Mouse (Mus musculus): ENCODE results near the gene Pdzd3. TPM values are rescaled to one million over a fixed set of nuclear protein-coding genes. Genes with fewer than 3 reads are reported as not detected.

The Pdzd3 gene
- total RNA-seq, 1 experiment from 2014 or later = 1.0 TPM

- no peak for ATAC-seq (ENCODE audit: extremely low read depth, insufficient number of reproducible peaks, low FRiP score, poor library complexity, severe bottlenecking)
Observed at GRCm38 (mm10) chr9:44255136-44255521, 3.9 kb upstream of the Pdzd3 start.

- ATAC-seq (ENCODE audit: extremely low read depth, insufficient number of reproducible peaks, low FRiP score, poor library complexity, severe bottlenecking) = no peak
Observed at GRCm38 (mm10) chr9:44254508-44255135, 3.4 kb upstream of the Pdzd3 start.

GRCm38 (mm10) chr9:44253441-44253840 is 2.2 kb upstream of the Pdzd3 start:
- no peak for ATAC-seq (ENCODE audit: extremely low read depth, insufficient number of reproducible peaks, low FRiP score, poor library complexity, severe bottlenecking)

GRCm38 (mm10) chr9:44250445-44250844 is 826 bp downstream of the Pdzd3 start:
- ATAC-seq (ENCODE audit: extremely low read depth, insufficient number of reproducible peaks, low FRiP score, poor library complexity, severe bottlenecking) = no peak

- ATAC-seq (ENCODE audit: extremely low read depth, insufficient number of reproducible peaks, low FRiP score, poor library complexity, severe bottlenecking) = peak; percentile 67; the same call in 1 of the 2 replicates
Observed at GRCm38 (mm10) chr9:44249181-44250146, 1.8 kb downstream of the Pdzd3 start.

GRCm38 (mm10) chr9:44247907-44248306 is 3.4 kb downstream of the Pdzd3 start:
- no peak for ATAC-seq (ENCODE audit: extremely low read depth, insufficient number of reproducible peaks, low FRiP score, poor library complexity, severe bottlenecking)

- no peak for ATAC-seq (ENCODE audit: extremely low read depth, insufficient number of reproducible peaks, low FRiP score, poor library complexity, severe bottlenecking)
Observed at GRCm38 (mm10) chr9:44243621-44244020, 7.7 kb downstream of the Pdzd3 start.

GRCm38 (mm10) chr9:44241418-44241817 is 9.9 kb downstream of the Pdzd3 start:
- ATAC-seq (ENCODE audit: extremely low read depth, insufficient number of reproducible peaks, low FRiP score, poor library complexity, severe bottlenecking) = no peak

- ATAC-seq (ENCODE audit: extremely low read depth, insufficient number of reproducible peaks, low FRiP score, poor library complexity, severe bottlenecking) = no peak
Observed at GRCm38 (mm10) chr9:44240911-44241310, 10.4 kb downstream of the Pdzd3 start.

GRCm38 (mm10) chr9:44240399-44240798 is 10.9 kb downstream of the Pdzd3 start, which contains the start of gene Ccdc153:
TSS of gene Ccdc153 (plus strand) at chr9:44240676.
- no peak for ATAC-seq (ENCODE audit: extremely low read depth, insufficient number of reproducible peaks, low FRiP score, poor library complexity, severe bottlenecking)

GRCm38 (mm10) chr9:44239447-44239846 is 11.8 kb downstream of the Pdzd3 start:
- ATAC-seq (ENCODE audit: extremely low read depth, insufficient number of reproducible peaks, low FRiP score, poor library complexity, severe bottlenecking) = peak; percentile 43; the same call in 1 of the 2 replicates

- ATAC-seq (ENCODE audit: extremely low read depth, insufficient number of reproducible peaks, low FRiP score, poor library complexity, severe bottlenecking) = no peak
Observed at GRCm38 (mm10) chr9:44238501-44239190, 12.6 kb downstream of the Pdzd3 start.

- no peak for ATAC-seq (ENCODE audit: extremely low read depth, insufficient number of reproducible peaks, low FRiP score, poor library complexity, severe bottlenecking)
Observed at GRCm38 (mm10) chr9:44237128-44237527, 14.1 kb downstream of the Pdzd3 start.

GRCm38 (mm10) chr9:44236601-44237000 is 14.7 kb downstream of the Pdzd3 start:
- no peak for ATAC-seq (ENCODE audit: extremely low read depth, insufficient number of reproducible peaks, low FRiP score, poor library complexity, severe bottlenecking)

- ATAC-seq (ENCODE audit: extremely low read depth, insufficient number of reproducible peaks, low FRiP score, poor library complexity, severe bottlenecking) = 0 out of 2 replicates have a peak, but pooled peaks have one; percentile 14
Observed at GRCm38 (mm10) chr9:44234479-44235427, 16.5 kb downstream of the Pdzd3 start.

GRCm38 (mm10) chr9:44233802-44234478 is 17.3 kb downstream of the Pdzd3 start, which contains the start of gene Cbl:
TSS of gene Cbl (minus strand) at chr9:44234049.
- peak; percentile 92 for ATAC-seq (ENCODE audit: extremely low read depth, insufficient number of reproducible peaks, low FRiP score, poor library complexity, severe bottlenecking)

GRCm38 (mm10) chr9:44233021-44233801 is 18.1 kb downstream of the Pdzd3 start:
- ATAC-seq (ENCODE audit: extremely low read depth, insufficient number of reproducible peaks, low FRiP score, poor library complexity, severe bottlenecking) = no peak
